8 mouse cellular contexts compared by ENCODE assay signal in the genomic region with DNA sequence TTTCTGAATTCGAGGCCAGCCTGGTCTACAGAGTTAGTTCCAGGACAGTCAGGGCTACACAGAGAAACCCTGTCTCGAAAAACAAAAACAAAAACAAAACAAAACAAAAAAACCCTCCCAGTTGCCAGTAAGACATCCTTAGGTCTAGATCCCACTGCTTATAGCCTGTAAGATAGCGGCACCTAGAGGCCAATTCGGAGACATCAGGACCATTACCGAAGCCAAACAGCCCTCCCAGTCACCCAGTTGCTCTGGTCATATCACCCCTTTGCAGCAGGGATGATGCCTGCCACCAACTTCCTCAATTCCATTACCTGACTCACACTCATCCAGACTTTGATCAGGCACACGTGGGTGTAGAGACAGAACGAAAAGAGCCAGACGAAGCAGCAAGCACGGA.
A peak's percentile ranks its signal among the peaks of the same experiment; 100 is the strongest.
DNase-seq lines count a peak whose midpoint lies in the region; ATAC-seq lines count a peak whose summit lies in the region.

No protein-coding gene starts in this region.

- 25% methylated on average over 9 of the region's 9 CpGs for WGBS in intestine, embryonic 16.5 days

- H3K9ac ChIP-seq in intestine, embryonic 16.5 days (ENCODE audit: low read depth, low read length): no peak overlapping the region

- H3K4me2 ChIP-seq in intestine, embryonic 16.5 days (ENCODE audit: low read depth, low read length): no peak overlapping the region

- H3K36me3 ChIP-seq in intestine, embryonic 16.5 days (ENCODE audit: control insufficient read depth, insufficient read depth, low read length): no peaks in the 10 kb centered on the region

- H3K27ac ChIP-seq in intestine, embryonic 16.5 days (ENCODE audit: low read length): no peak overlapping the region

- H3K4me1 ChIP-seq in intestine, embryonic 16.5 days (ENCODE audit: control insufficient read depth, insufficient read depth, low read length): no peaks in the 10 kb centered on the region

- intact Hi-C loops in gastrocnemius, postnatal 36 days (cut with DNase I): no loop called here

- no peaks in the 10 kb centered on the region for H3K9me3 ChIP-seq in intestine, embryonic 16.5 days (ENCODE audit: control insufficient read depth, low read length)

- ATAC-seq in intestine, embryonic 16.5 days: peak; percentile 18; the same call in 1 of the 2 replicates

- H3K27me3 ChIP-seq in intestine, embryonic 16.5 days (replicated peaks; ENCODE audit: control insufficient read depth, insufficient read depth, low read length): 0 out of 2 replicates have a peak, but pooled peaks cover 2% of the 10 kb centered on the region

- peak; percentile 41 for DNase-seq in gastrocnemius, adult 18-20 months (ENCODE audit: low spot score)
- DNase-seq in gastrocnemius, postnatal 36 days: no peak
- peak; percentile 27 to 43 for DNase-seq in urinary bladder, postnatal 36 days (ENCODE audit: low spot score in 2 of 2)
- DNase-seq in urinary bladder, adult 2 months (ENCODE audit: low spot score): no peak
- peak; percentile 75 for DNase-seq in embryo, embryonic 10.5 days (ENCODE audit: low spot score)
- DNase-seq in lung, postnatal 14 days: peak; percentile 70
- peak; percentile 68 to 79 for DNase-seq in spleen, postnatal 4 days (ENCODE audit: low spot score in 2 of 2)

- H3K4me3 ChIP-seq in intestine, embryonic 16.5 days (ENCODE audit: low read length): no peak overlapping the region

Comparison
In these comparisons a context has a peak if more than half of its experiments do, and no peak if none do; other contexts are left out.
1. DNase-seq: peak in gastrocnemius, adult 18-20 months (single experiment), urinary bladder, postnatal 36 days (2 of 2), embryo, embryonic 10.5 days (single experiment), lung, postnatal 14 days (single experiment) and spleen, postnatal 4 days (2 of 2); none in gastrocnemius, postnatal 36 days (0 of 2) and urinary bladder, adult 2 months (single experiment).